Mouse (Mus musculus) gastrocnemius, postnatal 14 days (tissue): Measurements from ENCODE around the gene Naa80. TPM values are rescaled to one million over a fixed set of nuclear protein-coding genes. Genes with fewer than 3 reads are reported as not detected.
"Not testable (repeated sequence)": the region's sequence is repeated elsewhere in the genome, so short reads cannot be mapped to it uniquely, and the experiment has no call there.

Experiments used
- DNase-seq: peaks from one replicate; pipeline ENCODE4 v3.0.0; 2021; ENCODE audit warnings: mixed read lengths
- intact Hi-C: fragments of 180-260 bp; cut with DNase I; formaldehyde crosslinking; loops from one replicate; pipeline ENCODE4 v1.15.1; 2025; ENCODE audit warnings: low total_unique reads
- total RNA-seq, 2 experiments: library from RNA; stranded (reverse); gene quantifications; 2 replicates each; pipeline ENCODE4 v1.2.3; 2021

The Naa80 gene
- total RNA-seq, 2 experiments from 2014 or later = 12.0 TPM

DNA sequence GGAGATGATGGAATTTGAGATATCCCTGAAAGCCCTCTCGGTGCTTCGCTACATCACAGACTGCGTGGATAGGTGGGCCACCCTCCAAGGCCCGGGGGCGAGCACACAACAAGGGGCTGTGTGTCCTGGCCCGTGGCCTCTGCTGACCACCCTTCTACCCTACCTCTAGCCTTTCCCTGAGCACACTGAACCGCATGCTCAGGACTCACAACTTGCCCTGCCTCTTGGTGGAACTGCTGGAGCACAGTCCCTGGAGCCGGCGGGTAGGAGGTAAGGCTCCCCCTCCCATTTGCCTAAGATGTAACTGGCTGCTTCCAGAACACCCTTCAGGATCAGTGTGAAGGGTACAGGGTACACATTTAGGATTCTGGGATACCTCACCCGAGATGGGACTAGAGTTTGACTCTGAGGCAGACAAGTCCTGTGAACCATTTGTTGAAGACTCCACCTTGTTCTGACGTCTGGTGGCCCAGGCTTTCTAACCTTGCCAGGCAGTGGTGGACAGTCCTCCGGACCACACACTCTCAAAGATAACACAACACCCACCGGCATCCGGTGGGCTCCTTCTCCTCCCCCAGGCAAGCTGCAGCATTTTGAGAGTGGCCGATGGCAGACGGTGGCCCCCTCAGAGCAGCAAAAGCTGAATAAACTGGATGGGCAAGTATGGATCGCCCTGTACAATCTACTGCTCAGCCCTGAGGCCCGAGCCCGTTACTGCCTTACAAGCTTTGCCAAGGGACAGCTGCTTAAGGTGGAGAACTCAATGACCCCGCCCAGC, 29.2 kb upstream of the Naa80 start:
- DNase-seq = no peak
- intact Hi-C loops = no loop called here

DNA sequence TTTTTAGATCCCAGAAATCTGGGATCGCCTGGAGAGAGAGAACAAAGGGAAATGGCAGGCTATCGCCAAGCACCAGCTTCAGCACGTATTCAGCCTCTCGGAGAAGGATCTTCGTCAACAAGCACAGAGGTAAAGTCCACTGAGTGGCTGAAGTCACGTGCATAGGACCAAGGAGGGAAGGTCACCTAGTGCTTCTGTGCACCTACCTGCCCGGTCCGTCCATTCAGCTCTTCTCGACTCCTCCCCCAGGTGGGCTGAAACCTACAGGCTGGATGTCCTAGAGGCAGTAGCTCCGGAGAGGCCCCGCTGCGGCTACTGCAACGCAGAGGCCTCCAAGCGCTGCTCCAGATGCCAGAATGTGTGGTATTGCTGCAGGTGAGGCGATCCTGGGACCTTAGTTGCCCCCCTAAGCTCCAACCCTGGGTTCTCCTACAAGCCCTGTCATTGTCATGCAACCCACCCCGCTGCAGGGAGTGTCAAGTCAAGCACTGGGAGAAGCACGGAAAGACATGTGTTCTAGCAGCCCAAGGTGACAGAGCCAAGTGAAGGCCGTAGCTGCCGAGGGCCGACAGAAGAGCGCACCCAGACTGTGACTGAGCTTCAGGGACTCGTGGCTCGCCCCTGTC, 28.1 kb upstream of the Naa80 start:
- intact Hi-C loops = no loop called here
- no peak for DNase-seq

DNA sequence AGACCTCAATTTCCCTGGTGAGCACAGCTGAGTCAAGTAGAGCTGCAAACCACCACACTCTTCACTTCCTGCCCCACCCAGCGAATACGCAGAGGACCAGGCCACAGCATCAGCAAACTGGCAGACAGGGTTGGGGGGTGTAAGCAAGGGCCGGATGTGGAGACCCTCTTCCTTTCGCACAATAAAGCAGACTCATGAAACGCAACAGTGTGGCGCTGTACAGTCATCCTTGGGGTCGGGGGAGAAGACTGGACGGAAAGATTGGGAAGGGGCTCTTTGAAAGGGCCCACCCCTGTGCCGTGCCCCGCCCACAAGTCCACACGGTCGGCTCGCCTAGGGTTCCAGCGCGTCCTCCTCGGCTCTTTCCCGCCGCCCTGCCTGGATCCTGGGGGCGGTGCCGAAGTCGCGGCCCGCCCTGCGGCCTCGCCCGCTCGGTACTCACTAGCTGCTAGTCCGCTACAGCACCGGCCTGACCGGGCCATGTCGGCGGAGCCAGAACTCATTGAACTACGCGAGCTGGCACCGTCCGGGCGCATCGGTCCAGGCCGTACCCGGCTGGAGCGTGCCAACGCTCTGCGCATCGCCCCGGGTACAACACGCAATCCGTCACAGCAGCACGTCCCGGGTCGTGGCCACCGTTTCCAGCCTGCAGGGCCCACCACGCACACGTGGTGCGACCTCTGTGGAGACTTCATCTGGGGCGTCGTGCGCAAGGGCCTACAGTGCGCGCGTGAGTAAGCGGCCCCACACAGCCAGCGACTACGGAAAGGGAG, 27.4 kb upstream of the Naa80 start, which contains the start of gene Rassf1:
Rassf1 (plus strand) TSS at position 439 of the 773 bp plus-strand sequence.
- DNase-seq = peak; percentile 78
- intact Hi-C loops = no loop called here

DNA sequence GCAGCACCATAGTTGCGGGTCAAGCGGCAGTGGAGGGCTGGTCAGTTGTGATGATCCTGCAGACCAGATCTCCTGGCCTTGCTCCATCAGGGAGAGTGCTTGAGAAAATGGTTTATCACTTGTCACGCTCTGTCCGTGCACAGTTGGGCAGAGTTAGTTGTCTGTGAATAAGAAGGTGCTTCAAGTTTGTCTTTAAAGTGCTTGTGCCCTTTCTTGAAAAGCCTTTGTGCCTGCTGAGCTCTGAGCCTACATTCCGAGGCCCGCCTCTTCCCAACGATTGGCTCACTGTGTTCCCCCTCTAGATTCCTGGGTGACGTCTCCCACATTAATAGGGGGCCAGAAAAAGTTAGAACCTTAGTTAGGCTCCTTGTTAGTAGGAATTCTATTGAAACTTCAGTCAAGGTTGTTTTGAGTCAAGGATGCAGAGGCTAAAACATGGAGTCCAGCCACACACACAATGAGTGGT, 26.8 kb upstream of the Naa80 start:
- no peak for DNase-seq
- intact Hi-C loops = no loop called here

DNA sequence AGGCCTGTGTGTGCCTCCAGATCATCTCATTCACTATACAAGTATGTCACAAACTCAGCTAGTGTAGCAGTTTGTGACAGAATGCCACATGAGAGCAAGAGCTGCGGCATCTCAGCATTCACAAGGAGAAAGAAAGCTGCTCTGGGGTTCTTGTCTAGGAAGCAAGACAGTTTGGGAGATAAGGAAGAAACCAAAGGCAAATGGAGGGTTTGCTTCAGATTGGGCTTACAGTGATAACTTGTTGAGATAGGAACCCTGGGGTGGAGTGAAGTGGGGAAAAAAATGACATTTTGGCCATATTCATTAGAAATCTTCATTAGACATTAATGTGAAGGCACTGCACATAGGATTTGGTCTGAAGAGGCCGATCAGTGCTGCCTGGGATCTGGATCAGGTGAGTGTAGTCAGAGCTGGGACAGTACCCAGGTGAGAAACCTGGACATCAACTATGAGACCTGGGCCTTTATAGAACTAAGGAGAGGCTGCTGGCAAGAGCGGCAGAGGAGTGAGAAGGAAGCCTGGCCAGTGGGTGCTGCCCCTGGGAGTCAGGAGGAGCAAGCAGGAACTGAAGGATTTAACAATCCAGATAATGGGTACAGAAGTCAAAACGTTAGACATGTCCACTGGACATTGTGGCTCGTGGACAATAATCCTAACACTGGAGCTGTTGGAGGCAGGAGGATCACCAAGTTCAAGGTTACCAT, 25.8 kb upstream of the Naa80 start:
- intact Hi-C loops = no loop called here
- no peak for DNase-seq

DNA sequence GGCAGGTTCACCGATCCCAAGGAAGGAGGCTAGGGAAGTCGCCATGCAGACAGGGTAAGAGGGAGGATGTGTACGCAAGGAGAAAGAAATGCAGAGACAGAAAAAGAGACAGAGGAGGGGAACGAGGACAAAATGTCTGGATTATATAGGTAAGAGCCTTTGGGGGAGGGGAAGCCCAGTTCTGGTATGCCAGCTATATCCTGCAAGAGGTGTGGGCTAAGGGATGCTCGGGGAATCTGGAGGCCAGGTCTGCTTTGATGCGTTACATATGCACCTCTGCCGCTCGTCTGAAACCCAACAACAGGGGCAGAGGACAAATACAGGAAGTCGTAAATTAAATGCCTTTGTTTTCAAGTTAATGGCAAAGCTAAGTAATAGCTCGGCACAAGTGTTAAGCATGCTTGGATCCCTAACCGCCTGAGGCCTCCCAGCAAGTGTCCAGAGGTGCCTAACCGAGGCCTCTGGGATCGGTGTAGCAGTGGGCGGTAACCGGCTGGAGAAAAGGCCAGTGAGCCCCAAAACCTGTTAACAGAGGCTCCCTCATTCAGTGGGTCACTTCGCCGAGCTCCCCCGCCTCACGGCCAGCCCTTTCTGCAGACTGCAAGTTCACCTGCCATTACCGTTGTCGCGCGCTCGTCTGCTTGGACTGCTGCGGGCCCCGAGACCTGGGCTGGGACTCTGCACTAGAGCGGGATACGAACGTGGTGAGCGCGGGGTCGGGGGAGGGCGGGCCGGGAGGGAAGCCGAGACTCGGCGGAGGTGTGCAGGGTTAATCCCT, 25.0 kb upstream of the Naa80 start:
- intact Hi-C loops = no loop called here
- DNase-seq = no peak

DNA sequence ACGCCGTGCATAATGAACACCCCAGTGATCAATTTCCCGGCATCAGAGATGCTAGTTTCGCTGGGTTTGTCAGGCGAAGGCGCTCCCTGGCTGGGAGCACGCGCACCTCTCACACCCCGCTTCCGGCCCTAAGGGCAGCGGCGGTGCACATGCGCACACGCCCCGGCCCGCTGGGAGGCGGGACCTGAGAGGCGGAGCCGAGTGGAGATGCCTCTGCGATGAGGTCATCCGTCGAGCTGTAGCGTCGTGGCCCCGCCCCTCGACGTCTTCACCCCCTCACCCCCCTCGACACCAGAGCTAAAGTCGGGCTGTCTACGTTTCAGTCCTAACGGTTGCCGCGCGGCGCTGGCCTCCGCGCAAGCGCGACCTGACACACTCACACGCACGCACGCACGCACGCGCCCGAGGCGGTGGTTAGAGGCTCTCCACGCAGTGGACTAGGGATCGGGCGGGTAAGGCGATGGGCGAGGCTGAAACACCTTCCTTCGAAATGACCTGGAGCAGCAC, 24.3 kb upstream of the Naa80 start:
- intact Hi-C loops = no loop called here
- DNase-seq = peak; percentile 95

DNA sequence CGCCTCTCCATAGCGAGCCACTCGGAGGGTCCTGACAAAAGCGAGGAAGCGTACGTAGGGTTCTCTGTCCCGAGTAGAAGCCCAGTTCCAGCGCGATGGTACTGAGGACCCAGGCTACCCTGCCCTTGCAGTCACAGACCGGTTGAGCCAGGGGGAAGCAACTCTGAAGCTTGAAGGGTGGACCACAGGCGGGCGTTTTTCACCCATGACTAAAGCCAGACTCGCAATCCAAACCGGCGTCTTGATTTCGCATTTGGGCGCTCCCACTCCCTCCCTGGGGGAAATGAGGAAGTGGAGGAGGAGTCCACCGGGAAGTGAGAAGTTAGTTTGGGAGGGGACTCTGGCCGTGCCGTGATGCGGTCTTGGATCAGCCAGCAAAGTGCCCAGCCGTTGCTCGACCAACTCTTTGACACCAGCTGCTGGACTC, 23.6 kb upstream of the Naa80 start:
- intact Hi-C loops = no loop called here
- DNase-seq = peak; percentile 70

DNA sequence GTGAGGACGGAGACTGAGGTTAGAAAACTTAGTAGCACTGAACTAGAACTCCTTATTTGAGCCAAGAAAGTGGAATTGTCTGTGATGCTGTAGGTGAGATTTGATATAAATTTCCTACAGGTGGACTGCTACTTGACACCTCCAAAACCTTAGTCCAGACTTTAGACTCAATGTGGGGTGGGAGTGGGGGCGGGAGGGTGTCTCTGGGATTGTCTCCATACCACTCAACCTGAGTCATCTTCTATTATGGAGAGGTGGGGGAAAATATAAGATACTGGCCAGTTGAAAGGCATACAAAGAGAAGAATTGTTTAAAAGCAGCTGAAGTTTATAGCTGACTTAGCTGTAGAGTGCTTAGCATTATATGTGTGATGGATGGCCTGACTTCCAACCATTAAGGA, 23.0 kb upstream of the Naa80 start:
- intact Hi-C loops = no loop called here
- DNase-seq = no peak

DNA sequence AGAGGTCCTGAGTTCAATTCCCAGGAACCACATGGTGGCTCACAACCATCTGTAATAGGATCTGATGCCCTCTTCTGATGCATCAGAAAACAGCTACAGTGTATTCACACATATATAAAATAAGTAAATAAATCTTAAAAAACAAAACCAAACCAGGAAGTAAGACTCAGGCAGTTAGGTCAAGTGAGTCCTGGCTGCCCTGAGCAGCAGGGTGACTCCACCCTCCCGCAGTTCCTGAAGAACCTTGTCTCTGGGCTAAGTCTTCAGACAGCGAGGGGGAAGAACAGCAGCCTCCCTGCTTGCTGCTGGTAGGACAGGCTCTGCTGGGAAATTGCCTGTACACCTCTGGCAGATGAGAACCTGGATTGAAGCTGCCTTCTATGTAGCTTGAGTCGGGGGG, 22.3 kb upstream of the Naa80 start:
- no peak for DNase-seq

DNA sequence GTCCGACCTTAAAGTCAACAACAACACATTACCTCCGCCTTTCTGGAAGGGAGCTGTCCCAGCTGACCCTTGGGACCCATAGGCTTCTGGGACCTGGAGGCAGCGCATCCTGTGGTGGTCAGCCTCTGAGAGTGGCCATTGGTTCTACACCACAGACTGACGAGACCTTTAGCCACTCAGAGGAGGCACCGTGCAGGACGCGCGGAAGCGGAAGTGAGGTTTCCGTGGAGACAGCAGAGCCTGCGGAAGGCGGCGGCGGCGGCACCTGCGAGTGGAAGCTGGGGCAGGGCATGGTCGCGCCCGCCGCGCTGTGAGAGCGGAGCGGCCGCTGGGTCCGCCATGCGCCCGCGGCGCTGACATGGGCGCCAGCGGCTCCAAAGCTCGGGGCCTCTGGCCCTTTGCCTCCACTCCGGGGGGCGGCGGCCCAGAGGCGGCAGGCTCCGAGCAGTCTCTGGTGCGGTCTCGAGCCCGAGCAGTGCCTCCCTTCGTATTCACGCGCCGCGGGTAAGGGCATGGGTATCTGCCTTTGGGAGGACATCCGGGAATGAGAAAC, 15.6 kb upstream of the Naa80 start, which contains the start of gene Tusc2:
Tusc2 (plus strand) TSS at position 227 of the 553 bp plus-strand sequence.
- intact Hi-C loops = no loop called here
- peak; percentile 94 for DNase-seq

More for the DNA sequence above, 22.3 kb upstream of the Naa80 start:
- intact Hi-C loops = no loop called here

DNA sequence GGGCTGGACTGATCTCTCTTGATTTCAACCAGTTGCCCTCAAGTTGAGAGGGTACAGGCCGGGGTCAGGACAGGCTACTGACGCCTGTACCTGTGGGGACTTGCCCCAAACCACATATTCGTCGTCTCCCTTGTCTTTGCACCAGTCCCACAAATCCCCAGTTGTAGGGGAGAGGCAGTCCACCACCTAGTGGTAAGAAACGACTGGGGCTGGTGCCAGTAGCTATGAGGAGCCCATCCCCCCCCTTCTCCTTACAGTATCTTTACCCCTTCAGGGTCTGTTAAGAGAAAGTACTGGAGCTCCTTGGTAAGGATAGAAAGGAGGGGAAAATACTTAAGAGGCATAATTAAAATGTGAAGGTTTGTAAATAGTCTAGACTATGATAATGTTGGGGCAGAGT, 13.1 kb upstream of the Naa80 start:
- intact Hi-C loops = not testable (repeated sequence)

DNA sequence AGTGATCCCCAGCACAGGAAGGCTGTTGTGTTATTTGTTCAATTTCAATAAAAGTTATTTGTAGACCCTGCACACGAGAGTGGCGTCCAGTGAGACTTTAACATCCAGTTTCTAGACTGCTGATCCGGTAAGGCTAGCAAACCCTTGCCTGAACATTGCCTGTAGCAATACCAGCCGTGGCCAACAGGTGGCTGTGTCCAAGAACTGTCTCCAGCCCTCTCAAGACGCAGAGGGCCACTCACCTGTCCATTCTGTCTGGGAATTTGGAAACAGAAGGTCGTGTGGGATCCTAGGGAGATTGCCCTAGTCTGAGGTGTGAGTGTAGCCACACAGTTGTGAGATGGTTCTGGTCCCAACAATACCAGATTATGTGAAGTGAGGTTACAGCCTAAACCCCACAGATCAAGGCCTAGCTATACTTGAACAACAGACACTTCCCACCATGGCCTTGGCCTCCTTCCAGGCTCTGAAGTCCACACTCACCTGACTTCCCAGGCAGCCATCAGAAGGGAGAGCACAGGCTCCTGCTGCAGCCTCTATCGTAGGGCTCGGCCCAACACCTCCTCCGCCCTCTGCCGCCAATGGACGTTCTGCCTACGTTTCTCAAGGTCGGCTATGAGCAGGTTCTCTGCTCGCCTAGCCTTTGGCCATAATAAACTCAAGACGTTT, 12.5 kb upstream of the Naa80 start:
- peak; percentile 80 for DNase-seq

More for the DNA sequence above, 13.1 kb upstream of the Naa80 start:
- DNase-seq = not testable (repeated sequence)

DNA sequence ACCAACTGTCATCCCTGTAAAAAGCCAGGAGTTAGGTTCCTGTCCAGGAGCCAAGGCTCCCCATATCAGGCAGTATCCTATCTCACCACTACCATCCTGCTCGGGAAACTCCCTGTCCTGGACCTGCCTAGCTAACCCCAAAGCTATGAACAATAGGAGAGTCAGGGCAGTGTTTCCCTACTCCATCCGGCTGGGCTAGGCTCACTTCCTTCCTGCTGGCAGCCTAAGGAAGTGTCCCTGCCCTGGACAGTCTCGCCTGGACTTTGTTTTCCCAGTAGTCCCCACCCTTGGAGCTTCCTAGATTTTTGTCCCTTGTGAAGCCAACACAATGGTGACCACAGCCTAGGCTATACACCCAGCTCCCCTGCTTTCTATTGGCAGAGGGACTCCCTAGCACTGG, 11.8 kb upstream of the Naa80 start:
- no peak for DNase-seq
- intact Hi-C loops = no loop called here

More for the DNA sequence above, 12.5 kb upstream of the Naa80 start:
- intact Hi-C loops = no loop called here

DNA sequence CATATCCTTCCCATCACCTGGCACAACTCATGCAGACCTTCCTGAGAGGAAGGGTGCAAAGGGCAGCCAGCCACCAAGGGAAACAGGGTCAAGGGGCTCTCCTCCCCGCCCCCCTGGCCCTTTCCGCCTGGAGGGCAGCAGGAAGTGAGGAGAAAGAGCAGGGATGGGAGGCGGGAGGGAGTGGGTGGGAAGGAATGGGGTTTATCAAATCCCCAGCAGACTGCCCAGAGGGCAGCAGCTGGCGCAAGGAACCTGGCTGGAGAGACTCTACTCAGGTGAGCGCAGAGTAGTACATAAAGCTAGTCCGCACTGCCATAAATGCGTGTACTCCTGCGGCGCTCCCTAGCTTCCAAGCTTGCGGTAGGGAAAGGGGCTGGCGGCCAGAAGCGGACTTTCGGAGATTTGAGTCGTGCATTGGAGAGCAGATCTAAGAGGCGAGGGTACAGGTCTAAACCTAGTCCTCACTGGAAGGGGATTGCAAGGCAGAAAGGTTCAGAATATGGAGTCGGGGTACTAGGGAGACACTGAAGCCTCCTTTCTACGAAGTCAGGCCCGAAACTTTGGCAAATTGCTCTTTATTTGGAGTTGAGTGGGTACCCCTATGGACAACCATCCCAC, 10.9 kb upstream of the Naa80 start, which contains the start of gene Hyal2:
Hyal2 (plus strand) TSS at position 244 of the 618 bp plus-strand sequence.
- DNase-seq = no peak

DNA sequence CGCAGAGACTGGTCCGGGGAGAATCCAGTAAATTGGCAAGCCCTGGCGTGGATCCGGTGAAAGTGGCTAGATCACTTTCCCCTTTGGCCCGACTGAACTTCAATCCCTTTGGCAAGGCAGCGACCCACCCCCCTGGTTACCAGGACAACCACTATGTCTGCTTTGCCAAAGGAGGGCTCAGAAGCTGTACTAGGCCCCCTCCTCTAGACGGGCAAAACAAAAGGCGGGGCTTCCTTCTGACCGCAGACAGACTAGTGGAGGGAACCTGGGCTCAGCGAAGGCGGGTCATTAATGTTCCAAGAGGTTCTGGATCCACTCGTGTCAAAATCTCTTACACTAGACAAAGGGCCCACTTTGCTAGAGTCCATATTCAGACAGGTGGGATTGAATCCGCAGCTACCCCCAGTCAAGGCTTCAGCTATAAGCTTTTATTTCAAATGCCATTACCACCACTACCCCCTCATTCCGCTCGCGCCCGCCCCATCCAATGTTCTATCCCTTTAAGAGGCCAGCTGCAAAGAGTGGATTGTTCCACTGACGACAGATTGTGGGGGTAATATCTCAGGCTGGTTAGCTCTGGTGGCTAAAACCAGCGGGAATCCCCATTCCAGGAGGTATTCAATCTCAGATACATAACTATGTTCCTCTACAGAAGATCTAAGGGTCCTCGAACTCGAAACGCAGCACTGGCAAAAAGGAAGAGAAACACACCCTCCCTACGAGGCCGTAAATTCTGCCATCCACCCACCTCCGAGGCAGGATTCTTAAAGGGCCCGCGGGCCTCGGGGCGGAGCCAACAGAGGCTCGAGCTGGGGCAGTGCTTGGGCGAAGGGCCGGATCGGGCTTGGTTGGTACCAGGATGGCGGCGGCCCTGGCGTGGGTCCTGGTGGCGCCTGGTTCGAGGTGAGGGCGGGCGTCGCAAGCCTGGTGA, 10.1 kb upstream of the Naa80 start:
- peak; percentile 85 for DNase-seq
- intact Hi-C loops = no loop called here

More for the DNA sequence above, 10.9 kb upstream of the Naa80 start, which contains the start of gene Hyal2:
- intact Hi-C loops = no loop called here
